9 mouse cellular contexts compared by ENCODE assay signal in the genomic region with DNA sequence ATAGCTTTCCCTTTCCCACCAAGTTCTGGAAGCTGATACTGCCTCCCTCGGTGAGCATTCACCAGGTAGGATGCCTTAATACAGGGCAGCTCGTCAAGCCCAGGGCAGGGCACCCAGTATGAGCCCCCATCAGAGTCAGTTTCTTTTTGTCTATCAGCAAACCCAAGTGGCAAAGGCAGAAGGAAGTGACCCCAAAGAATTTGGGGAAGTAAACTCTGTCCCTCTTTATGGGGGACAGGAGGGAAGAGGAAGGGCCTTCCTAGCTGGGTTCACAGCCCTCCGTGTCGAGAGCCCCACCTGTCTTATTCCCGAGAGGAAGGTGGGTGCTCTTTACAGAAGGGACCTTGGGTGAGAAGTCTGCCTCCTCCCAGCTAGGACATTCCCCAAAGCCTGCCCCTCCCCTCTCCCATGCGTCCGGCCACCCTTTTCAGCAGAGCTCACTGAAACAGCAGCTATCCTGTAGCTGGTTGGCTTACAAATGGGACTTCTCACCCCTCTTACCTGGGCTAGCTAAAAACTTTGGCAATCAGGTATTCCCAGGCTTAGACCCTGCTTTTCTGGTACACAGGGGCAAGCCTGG. TPM values are rescaled to one million over a fixed set of nuclear protein-coding genes. Genes with fewer than 3 reads are reported as not detected.
DNase-seq lines count a peak whose midpoint lies in the region; ATAC-seq and TF ChIP-seq lines count a peak whose summit lies in the region.
"Had no signal": no experiment of that assay in that cellular context is flagged by ENCODE, and none has a peak within 500 bp of the region (broad histone marks: within the 10 kb centered on the region; RNA-seq: fewer than 3 reads in every experiment).

No protein-coding gene starts in this region.

- peak; percentile 5; the same call in 1 of the 2 replicates for TF ChIP-seq POLR2A in lung, adult 2 months (IDR thresholded peaks at IDR 0.05; ENCODE audit: borderline replicate concordance, extremely low read depth, low read depth, low read length)

- peak overlapping the region; percentile 87; the same call in 1 of the 2 replicates for H3K27ac ChIP-seq in forebrain, embryonic 10.5 days
- H3K27ac ChIP-seq in forebrain, embryonic 11.5 days (ENCODE audit: low read depth, low read length), result no peak overlapping the region
- peak overlapping the region; percentile 89; the same call in 1 of the 2 replicates for H3K27ac ChIP-seq in embryonic facial prominence, embryonic 15.5 days (replicated peaks)

- H3K4me3 ChIP-seq in forebrain, embryonic 10.5 days, result 0 out of 2 replicates have a peak overlapping the region, but pooled peaks have one; percentile 3
- H3K4me3 ChIP-seq in forebrain, embryonic 11.5 days (ENCODE audit: low read depth, low read length), result no peak overlapping the region
- H3K4me3 ChIP-seq in lung, adult 2 months (replicated peaks; ENCODE audit: extremely low read depth, low read depth, low read length), result no peak overlapping the region
- no peak overlapping the region for H3K4me3 ChIP-seq in embryonic facial prominence, embryonic 15.5 days (replicated peaks)

- no peak for DNase-seq in forebrain, embryonic 10.5 days (ENCODE audit: extremely low spot score, low spot score)
- DNase-seq in forebrain, embryonic 11.5 days (ENCODE audit: low spot score), result no peak
- DNase-seq in lung, adult 2 months, result no peak
- no peak for DNase-seq in lung, postnatal 10 days
- DNase-seq in thymus, postnatal 14 days, result no peak
- no peak for DNase-seq in spleen, adult 18-20 months

- H3K4me2 ChIP-seq in forebrain, embryonic 11.5 days (ENCODE audit: low read depth, low read length, severe bottlenecking), result no peak overlapping the region
- no peak overlapping the region for H3K4me2 ChIP-seq in embryonic facial prominence, embryonic 15.5 days (replicated peaks)

- 62% methylated on average over 7 of the region's 7 CpGs for WGBS in forebrain, embryonic 10.5 days
- WGBS in forebrain, embryonic 11.5 days, result 62% methylated on average over 7 of the region's 7 CpGs
- WGBS in lung, adult 2 months, result 52% methylated on average over 7 of the region's 7 CpGs
- WGBS in embryonic facial prominence, embryonic 15.5 days, result 57% methylated on average over 7 of the region's 7 CpGs

- H3K9ac ChIP-seq in forebrain, embryonic 11.5 days (ENCODE audit: low read length), result no peak overlapping the region
- no peak overlapping the region for H3K9ac ChIP-seq in embryonic facial prominence, embryonic 15.5 days

- no peaks in the 10 kb centered on the region for H3K9me3 ChIP-seq in forebrain, embryonic 10.5 days
- no peaks in the 10 kb centered on the region for H3K9me3 ChIP-seq in forebrain, embryonic 11.5 days (ENCODE audit: control insufficient read depth, low read length)
- H3K9me3 ChIP-seq in embryonic facial prominence, embryonic 15.5 days (replicated peaks), result no peaks in the 10 kb centered on the region

- H3K27me3 ChIP-seq in forebrain, embryonic 10.5 days (ENCODE audit: poor library complexity, severe bottlenecking), result peaks cover 27% of the 10 kb centered on the region
- no peaks in the 10 kb centered on the region for H3K27me3 ChIP-seq in forebrain, embryonic 11.5 days (ENCODE audit: control insufficient read depth, insufficient read depth, low read length)
- H3K27me3 ChIP-seq in embryonic facial prominence, embryonic 15.5 days, result no peaks in the 10 kb centered on the region

- H3K4me1 ChIP-seq in forebrain, embryonic 10.5 days, result peaks cover 83% of the 10 kb centered on the region
- peaks cover 25% of the 10 kb centered on the region for H3K4me1 ChIP-seq in forebrain, embryonic 11.5 days (replicated peaks; ENCODE audit: control insufficient read depth, insufficient read depth, low read length)
- peaks cover 53% of the 10 kb centered on the region for H3K4me1 ChIP-seq in lung, adult 2 months (ENCODE audit: control insufficient read depth, insufficient read depth, low read length)
- peaks cover 74% of the 10 kb centered on the region for H3K4me1 ChIP-seq in embryonic facial prominence, embryonic 15.5 days

- no peak for ATAC-seq in forebrain, embryonic 11.5 days (replicated peaks; ENCODE audit: low FRiP score)
- no peak for ATAC-seq in embryonic facial prominence, embryonic 15.5 days (ENCODE audit: insufficient number of reproducible peaks, low FRiP score, low TSS enrichment, low read depth)
- ATAC-seq in megakaryocyte, adult 5-6 weeks (ENCODE audit: poor library complexity, severe bottlenecking), result 0 out of 2 replicates have a peak, but pooled peaks have one; percentile 7
- ATAC-seq: intestine, postnatal 0 days had no signal

- no peak for TF ChIP-seq CTCF in lung, adult 2 months (IDR thresholded peaks at IDR 0.05; ENCODE audit: insufficient read depth, low read length)

- H3K36me3 ChIP-seq in forebrain, embryonic 10.5 days (replicated peaks), result no peaks in the 10 kb centered on the region
- no peaks in the 10 kb centered on the region for H3K36me3 ChIP-seq in forebrain, embryonic 11.5 days (ENCODE audit: control insufficient read depth, insufficient read depth, low read length)
- H3K36me3 ChIP-seq in embryonic facial prominence, embryonic 15.5 days, result no peaks in the 10 kb centered on the region

RNA-seq across cellular contexts. Expression of gene Chit1, which starts 15.9 kb away (rescaled TPM):
- not detected in 2 replicates for polyA plus RNA-seq in forebrain, embryonic 10.5 days (2016; fragmentation: Nextera tagmentation; extraction: Ambion mirVana)
- not detected in 2 replicates for polyA plus RNA-seq in forebrain, embryonic 11.5 days (2014; fragmentation: Nextera tagmentation; extraction: Ambion mirVana)
- 14.1 TPM in 1 of 2 replicates, not detected in the other for polyA plus RNA-seq in lung, adult 2 months (2012; rRNA removed)
- polyA plus RNA-seq in embryonic facial prominence, embryonic 15.5 days (2015; fragmentation: Nextera tagmentation; extraction: Ambion mirVana), result 0.61 and 0.67 TPM in 2 replicates
- total RNA-seq in megakaryocyte, adult 5-6 weeks (2015), result 0.16 and 0.83 TPM in 2 replicates
- total RNA-seq in megakaryocyte, adult 5-6 weeks (2017), result 0.07 TPM in 1 of 2 replicates, not detected in the other
- polyA plus RNA-seq: intestine, postnatal 0 days had no signal

RNA-seq across cellular contexts. Expression of gene Btg2, which starts 16.2 kb away (rescaled TPM):
- 64.6 and 68.6 TPM in 2 replicates for polyA plus RNA-seq in forebrain, embryonic 10.5 days (2016; fragmentation: Nextera tagmentation; extraction: Ambion mirVana)
- polyA plus RNA-seq in forebrain, embryonic 11.5 days (2014; fragmentation: Nextera tagmentation; extraction: Ambion mirVana), result 110 TPM in 2 replicates
- 75.9 and 109 TPM in 2 replicates for polyA plus RNA-seq in lung, adult 2 months (2012; rRNA removed)
- 39.9 and 41.3 TPM in 2 replicates for polyA plus RNA-seq in embryonic facial prominence, embryonic 15.5 days (2015; fragmentation: Nextera tagmentation; extraction: Ambion mirVana)
- total RNA-seq in megakaryocyte, adult 5-6 weeks (2015), result 68.9 and 87.3 TPM in 2 replicates
- total RNA-seq in megakaryocyte, adult 5-6 weeks (2017), result 175 and 189 TPM in 2 replicates

RNA-seq across cellular contexts. Expression of gene Fmod, which starts 58.1 kb away (rescaled TPM):
- polyA plus RNA-seq in forebrain, embryonic 10.5 days (2016; fragmentation: Nextera tagmentation; extraction: Ambion mirVana), result 1.3 TPM in 2 replicates
- polyA plus RNA-seq in forebrain, embryonic 11.5 days (2014; fragmentation: Nextera tagmentation; extraction: Ambion mirVana), result 2.2 and 3.6 TPM in 2 replicates
- polyA plus RNA-seq in lung, adult 2 months (2012; rRNA removed), result 7.9 and 14.2 TPM in 2 replicates
- 22.2 and 30.8 TPM in 2 replicates for polyA plus RNA-seq in embryonic facial prominence, embryonic 15.5 days (2015; fragmentation: Nextera tagmentation; extraction: Ambion mirVana)
- total RNA-seq in megakaryocyte, adult 5-6 weeks (2015), result not detected in 2 replicates
- not detected in 2 replicates for total RNA-seq in megakaryocyte, adult 5-6 weeks (2017)
